Mouse (Mus musculus) CD8-positive naive resting alpha-beta T cell, adult 2 months (primary cell): Measurements from ENCODE around the gene Sdsl.
A peak's percentile ranks its signal among the peaks of the same experiment; 100 is the strongest.

Experiments used
- DNase-seq, 2 experiments: peaks; one replicate each; pipeline ENCODE4 v3.0.0; 2022; ENCODE audit warnings: low read depth in 2 of 2, low spot score in 2 of 2

The Sdsl gene

DNA sequence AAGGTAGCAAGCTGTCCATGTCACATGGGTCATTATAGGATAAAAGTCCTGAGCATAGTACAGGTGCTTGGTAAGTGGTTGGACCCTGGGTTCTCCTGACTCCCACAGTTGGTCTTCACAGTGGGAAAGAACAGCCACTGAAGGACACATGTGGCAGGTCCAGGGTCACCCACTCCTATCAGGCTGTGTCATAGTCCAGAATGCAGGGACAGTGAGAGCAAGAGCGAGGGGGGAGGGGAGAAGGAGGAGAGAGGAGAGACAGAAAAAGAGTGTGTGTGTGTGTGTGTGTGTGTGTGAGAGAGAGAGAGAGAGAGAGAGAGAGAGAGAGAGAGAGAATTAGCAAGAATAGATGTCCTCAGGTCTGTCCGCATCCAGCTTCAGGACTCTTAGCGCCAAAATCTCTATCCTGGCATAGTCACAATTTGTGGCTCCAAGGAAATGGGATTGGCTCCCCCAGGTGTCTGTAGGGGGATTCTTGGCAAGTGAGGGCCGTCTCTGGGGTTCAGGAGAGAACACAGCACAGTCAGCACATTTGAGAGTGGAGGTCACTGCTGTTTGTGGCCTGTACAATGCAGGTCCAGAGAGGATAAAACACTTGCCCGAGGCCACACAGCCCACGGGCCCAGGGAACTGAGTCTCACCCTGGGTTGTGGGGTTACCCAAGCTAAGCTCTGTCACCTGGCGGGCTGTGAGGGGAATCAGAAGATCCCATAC lies 15.6 kb downstream of the Sdsl start:
- DNase-seq: no peak

DNA sequence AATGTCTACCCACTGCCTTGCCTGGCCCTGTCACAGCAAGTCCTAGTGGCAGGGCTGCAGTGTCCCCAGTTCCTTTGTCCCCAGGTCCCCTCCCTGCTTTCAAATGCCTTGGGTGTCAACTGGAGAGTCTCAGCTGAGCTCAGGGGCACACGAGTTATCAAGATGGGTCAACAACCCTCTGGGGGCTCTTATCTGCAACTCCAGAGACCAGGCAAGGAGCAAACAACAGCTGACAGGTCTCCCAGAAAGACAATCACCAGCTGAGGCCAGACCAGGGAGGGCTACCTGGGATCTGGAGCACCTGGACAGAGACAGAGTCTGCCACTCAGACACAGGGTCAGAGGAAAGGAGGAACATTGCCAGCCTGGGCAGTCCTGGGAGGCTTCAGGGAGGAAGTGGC lies 16.4 kb downstream of the Sdsl start:
- no peak for DNase-seq

DNA sequence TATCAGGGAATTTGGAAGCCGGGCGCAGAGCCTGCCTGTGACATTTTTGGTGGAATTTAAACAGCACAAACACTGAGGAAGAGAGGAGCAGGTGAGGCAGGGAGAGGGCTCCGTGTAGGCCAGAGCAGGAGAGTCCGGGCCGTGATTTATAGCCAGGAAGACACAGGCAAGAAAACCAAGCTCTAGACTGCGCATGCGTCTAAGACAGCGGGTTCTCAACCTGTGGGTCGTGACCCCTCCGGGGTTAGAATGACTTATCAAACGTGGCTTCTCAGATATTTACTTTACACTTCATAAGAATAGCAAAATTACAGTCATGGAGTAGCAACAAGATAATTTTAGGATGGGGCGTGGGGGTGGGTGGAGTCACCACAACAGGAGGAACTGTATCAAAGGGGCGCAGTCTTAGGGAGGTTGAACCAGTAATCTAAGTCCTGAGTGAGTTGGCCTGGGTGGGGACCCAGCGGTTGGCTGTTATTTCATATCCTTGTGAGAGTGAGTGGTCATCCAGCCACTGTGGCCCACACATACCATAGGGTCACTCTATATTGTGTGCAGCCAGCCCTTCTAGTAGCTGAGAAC lies 17.8 kb downstream of the Sdsl start:
- no peak for DNase-seq

DNA sequence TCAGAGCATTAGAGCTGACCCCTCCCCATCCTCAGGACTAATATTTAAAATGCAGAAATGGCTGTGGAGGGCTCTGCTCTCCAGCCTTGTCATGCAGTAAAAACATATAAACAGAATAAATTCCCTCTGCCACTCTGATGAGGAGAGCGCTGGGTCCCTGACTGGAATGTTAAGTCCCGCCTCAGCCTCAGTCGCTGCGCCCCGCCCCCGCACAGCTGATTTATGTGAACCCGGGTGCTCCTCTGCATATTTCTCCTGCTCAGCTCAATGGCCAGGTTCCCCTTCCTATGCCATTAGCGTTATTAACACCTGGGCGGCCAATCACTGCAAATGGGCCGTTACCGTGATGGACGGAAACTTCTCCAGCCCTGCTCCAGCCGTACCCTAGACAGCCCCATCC lies 25.3 kb downstream of the Sdsl start:
- no peak for DNase-seq

DNA sequence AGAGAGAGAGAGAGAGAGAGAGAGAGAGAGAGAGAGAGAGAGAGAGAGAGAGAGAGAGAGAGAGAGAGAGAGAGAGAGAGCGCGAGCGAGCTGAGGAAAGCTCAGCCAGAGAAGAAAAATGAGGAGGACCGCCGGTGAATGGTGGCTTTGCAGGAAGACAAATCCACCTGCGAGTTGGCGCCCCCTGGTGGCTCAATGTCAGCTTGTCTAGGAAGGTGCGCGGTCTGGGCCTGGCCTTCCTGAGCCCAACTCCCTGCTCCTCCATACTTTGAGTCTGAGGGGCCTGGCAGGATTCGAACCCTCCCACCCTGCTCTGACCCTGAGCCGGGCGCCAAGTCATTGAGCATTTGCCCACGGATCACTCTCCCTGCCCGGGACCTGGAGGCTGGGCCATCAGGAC lies 31.9 kb downstream of the Sdsl start:
- peak; percentile 70 to 77 for DNase-seq

DNA sequence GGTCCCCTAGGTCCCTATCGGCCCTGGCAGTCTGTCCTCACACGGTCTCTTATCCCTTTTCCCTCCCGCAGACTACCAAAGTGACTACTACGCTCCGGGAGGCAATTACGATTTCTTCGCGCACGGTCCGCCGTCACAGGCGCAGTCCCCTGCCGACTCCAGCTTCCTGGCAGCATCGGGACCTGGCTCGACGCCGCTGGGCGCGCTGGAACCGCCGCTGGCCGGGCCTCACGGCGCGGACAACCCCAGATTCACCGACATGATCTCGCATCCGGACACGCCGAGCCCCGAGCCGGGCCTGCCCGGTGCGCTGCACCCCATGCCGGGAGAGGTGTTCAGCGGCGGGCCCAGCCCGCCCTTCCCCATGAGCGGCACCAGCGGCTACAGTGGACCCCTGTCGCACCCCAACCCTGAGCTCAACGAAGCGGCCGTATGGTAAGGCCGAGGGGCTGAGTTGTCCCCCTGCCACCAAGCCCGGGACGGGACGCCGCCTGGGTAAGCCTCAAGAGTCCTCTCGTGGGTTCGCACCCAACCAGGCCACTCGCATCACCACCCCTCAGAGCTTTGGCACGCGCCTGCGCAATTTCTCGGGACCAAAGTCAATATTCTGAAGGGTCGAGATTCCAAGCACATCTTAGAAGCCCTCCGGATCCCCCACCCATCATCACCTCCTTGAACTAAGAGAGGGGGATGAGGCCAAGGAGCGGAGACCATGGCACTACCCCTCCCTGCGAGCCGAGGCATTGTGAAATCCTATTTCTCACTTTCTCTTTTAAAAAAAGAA lies 32.5 kb downstream of the Sdsl start:
- no peak for DNase-seq

DNA sequence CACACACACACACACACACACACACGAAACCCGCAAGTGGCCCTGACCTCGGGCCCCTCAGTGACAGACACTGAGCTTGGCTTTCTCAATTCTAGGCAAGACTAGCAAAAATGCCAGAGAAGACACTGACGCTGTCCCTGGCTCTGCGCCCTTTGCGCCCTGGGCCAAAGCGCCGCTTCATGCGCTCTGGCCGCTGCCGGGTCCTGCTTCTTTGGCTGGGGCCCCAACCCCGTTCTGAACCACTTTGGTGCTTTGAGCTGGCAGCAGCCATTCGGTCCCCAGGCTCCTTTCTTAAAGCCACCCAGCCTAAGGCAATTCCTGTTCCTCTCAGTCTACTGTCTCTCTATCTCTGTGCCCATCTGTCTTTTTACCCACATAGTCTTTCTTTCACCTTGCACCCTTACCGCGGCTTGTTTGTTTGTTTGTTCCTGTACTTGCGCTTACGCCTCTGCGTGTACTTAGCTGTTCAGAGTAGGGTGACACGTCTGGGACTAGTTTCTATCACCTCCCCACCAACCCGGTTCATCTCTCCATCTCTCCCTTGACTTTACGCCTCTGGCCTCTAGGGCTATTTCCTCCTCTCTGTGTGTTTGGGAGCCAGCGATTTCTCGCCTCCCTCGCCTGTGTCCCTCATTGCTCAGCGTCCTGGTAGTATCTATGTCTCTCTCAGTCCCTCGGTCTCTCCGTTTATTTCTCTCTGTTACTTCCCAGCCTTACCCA lies 33.5 kb downstream of the Sdsl start:
- DNase-seq: no peak

DNA sequence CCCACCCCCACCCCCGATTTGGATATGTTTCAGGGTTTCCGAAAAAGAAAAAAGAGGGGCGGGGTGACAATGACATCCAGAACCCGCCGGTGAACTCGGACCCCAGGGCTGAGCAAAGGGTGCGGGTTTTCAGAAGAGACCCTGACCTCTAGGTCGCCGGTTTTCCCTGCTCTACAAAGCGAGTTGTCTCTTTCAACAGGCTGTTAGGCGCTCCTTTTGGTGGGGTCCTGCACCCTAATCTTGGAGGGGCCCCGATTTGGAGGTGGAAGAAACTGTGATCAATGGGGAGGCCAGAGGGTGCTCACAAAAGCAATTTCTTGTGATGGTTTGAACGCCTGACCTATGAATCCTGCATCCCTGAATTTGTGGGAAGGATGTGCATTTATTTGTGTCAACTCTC lies 34.1 kb downstream of the Sdsl start:
- DNase-seq: no peak

DNA sequence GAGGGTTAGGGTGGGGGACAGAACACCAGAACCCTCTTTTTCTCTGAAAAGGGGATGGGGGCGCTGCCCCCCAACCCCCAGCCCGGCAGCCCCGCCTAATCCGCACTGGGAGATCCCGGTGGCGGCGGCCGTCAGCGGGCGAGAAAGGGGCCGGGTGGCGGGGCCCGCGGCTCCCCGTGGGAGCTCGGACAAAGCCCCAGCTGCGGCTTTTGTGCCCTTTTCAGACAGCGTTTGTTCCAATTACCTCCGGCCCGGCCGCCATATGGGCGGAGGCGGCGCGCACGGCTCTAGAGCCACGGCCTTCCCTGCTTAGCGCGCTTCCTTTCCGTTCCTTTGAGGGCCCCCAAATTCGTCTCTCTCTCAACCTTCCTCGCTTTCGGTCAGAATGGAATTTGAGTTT lies 34.6 kb downstream of the Sdsl start:
- no peak for DNase-seq

DNA sequence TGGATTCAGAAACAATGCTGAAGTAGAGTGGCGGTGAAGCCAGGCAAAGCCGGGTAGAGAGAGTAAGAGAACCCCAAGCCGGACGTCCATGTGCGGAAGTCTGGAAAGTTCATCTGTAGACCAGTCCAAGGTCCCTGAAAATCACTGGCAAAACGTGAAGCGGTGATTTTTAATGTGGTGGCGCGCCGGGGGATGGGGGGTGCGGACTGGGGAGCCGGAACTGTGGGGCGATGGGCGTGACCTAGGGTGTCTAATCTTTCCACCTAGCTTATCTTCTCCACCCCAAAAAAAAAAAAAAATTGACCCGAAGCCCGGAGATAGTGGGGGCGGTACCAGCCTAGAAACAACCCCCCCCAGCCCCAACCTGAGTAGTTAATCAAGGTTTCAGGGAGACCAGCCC lies 35.1 kb downstream of the Sdsl start:
- no peak for DNase-seq

DNA sequence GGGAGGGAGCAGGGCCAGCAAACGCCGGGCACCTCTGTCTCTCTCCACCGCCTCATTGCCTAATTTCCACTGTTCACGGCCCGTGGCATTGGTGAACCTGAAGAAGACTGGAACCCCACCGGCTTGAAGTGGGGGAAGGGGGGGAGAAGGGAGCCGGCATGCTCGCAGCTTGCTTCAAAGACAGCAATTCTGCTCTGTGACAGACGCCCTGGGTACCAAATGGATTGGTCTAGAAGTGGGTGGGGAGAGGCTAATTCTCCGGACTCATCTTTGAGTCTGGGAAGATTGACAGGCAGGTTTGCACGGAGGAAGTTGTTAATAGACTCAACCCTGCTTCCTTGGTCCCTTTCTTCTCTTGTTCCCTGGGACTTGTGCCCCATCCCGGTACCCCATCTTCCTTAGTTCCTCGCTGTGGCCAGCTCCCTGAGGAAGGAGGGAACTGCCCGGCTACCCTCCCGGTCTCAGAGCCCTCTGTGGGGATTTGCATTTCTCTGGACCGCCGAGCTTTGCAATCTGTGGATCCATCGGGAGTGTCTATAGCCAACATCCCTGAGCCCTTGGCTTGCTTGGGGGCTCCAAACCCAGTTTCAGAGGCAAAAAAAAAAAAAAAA lies 35.6 kb downstream of the Sdsl start:
- no peak for DNase-seq

DNA sequence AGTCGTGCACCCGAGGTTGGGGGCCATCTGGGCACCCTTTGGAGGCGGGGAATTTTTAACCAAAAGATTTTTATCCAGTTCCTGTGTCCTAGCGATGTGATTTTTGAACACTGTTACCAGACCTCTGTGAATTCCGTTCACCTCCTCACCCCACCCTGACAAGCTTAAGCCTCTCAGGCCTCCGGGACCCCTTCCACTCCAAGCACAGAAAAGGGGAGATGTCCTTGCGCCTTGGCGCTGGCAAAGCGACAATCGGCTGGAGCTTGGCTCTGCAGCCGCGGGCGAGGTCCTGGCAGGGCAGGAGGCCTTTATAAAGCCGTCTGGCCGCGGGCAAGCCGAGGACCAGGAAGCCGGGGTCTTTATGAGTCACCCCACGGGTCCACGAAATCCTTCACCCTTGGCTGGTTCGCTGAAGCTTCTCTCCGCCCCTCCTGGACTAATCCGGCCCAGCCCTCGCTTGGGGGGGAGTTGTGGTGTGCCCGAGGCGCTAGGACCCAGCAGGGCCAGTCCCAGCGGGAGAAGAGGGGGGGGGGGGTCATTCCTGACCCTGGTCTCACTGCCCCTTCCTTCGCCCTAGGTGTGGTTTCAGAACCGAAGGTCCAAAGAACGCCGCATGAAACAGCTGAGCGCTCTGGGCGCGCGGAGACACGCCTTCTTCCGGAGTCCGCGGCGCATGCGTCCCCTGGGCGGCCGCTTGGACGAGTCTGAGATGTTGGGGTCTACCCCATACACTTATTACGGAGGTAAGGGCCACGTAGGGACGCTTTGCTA lies 36.7 kb downstream of the Sdsl start:
- no peak for DNase-seq

DNA sequence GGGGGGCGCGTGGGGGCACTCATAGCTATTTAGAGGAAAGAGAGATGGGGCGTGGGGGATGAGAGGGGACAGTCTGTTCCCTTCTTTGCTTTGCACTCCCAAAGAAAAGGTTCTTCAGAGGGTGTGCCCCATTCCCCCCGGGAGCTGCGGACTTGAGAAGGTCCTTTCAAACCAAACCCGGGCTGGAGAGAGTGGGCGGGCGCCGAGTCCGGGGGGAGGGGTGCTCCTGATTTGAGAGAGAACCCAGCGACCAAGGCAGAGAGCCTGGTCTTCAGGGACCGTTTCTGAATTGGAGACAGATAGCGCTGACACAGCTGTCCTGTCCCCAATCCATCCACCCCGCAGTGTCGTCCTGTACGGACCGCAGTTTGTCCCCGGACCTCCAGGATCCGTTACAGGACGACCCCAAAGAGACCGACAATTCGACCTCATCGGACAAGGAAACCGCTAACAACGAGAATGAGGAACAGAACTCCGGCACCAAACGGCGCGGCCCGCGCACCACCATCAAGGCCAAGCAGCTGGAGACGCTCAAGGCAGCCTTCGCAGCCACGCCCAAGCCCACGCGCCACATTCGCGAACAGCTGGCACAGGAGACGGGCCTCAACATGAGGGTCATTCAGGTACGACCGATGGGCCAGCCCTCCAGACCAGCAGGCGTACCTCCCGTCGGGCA lies 37.5 kb downstream of the Sdsl start:
- DNase-seq: no peak

DNA sequence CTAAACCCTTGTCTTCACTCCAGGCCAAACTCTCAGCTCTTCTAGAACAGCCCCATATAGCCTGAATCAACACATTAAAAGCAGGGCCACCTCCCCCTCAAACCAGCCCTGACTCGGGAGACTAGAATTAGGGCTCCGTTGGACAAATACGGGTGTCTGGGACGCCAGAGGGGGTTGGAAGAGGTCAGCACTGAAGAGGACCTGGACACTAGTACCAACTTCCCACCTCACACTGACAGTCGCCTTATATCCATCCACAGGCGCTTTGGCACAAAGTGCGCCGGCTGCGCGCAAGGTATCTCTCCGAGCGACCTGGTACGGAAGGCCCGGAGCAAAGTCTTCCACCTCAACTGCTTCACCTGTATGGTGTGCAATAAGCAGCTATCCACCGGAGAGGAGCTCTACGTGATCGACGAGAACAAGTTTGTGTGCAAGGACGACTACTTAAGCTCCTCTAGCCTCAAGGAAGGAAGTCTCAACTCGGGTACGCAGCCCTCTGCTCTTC lies 38.3 kb downstream of the Sdsl start:
- DNase-seq: no peak

DNA sequence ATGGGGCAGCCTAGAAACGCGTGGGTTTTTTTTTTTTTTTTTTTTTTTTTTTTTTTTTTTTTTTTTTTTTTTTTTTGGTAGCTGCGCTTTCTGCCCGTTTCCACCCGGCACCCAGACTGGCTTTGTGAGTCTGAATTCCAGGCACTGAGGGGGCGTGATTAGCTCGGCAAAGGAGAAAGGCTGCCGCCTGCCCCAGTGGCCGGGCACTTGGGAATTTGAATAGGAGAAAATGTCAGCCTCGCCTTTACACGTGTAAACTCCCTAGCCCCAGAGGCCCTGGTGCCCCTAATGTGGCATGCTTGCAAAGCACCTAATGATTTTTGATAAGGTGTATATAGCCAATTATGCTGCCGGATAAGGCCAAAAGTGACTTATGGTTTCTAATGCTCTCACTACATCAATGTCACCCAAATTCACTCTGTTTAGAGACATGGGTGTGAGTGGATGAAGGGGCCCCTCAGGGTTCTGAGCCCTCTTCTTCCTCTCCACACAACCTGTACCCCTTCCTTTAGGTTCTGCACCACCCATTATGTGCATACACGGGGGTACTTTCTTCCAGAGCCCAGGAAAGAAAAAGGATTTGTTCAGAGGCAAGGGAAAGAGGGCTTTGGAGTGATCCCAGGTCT lies 39.4 kb downstream of the Sdsl start:
- no peak for DNase-seq

DNA sequence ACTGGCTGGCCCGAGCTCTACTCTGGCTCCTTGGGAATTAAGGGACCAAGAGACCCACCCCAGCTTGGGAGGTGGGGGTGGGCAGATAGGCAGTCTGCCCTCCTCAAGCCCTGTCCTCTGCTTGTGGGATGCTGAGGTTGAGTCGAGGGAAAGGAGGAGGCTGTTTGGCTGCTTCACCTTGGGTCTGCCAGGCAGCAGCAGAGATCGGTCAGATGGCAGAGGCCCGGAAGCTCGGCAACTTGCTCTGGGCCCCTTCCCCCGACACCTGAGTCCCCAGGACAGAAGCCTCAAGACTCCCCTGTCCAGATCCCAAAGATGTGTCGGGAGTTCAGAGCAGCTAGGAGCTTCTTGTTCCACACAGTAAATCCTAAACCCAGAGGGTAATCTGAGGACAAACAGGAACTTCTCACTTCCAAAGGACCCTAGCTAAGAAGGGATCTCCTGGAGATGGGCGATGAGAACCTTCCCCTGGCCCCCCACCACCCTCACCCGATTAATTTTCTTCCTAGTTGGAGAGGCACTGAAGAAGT lies 40.1 kb downstream of the Sdsl start:
- DNase-seq: no peak

DNA sequence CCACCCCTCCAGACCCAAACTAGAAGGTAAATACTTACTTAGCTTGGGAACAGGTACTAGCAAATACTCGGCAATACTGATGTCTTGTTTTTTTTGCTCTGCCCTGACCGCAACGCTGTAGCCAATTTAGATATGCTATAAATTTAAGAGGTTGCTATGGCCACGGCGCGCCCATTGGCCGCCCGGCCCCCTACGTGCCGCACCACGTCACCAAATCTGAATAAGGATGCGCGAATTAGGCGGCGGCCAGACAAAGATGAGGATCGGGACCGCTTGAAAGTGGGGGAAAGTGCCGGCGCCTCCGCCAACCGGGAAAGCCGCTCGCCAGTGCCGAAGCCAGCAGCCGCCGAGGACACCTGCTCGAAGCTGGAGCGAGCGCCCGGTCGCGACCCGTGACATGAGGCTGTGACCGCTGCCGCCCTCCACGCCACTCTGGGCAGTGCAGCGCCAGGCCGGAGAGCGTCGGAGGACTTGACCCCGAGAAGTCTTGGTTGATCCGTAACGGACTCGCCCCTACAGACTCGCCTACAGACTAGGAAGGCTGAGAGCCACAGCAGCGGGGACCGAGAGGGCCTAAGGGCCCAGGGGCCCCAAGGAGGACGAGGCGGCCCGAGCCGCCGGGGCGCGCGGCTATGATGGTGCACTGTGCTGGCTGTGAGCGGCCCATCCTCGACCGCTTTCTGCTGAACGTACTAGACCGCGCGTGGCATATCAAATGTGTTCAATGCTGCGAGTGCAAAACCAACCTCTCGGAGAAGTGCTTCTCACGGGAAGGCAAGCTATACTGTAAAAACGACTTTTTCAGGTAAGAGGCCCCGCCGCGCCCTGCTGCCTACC lies 40.7 kb downstream of the Sdsl start, which contains the start of gene Lhx5:
Lhx5 (plus strand) TSS at position 51 of the 837 bp plus-strand sequence.
- no peak for DNase-seq

DNA sequence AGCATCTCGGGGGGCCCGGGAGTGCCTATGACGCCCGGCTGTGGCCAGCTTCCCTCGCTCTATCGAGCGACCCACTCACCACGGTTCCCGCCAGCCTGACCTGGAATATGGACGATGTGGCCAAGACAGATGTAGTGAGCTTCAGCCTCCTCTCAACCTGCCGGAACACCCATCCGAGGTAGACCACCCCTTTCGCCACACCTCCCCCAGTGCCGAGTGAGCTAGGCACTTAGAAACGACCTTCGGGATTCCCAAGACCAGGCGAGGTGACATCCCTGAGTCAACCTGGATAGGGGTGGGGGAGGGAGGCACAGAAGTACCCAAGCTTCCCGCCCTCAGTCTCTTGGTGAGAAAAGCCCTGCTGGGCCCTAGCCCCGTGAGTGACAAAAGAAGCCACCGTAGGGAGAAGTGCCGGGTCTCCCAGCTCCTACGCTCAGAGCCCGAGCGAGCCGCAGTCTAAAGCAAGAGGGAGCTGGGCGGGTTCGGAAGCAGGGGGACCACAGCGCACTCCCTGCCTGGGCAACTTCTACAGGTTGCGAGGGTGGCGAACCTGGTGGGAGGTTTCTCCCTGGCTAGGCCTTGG lies 41.5 kb downstream of the Sdsl start:
- DNase-seq: no peak
